Mouse (Mus musculus) E14TG2a.4 (cell line): ENCODE measurements around the gene Nfe2l1.

Source experiments
- CTCF ChIP-seq: conservative IDR thresholded peaks from 2 replicates; pipeline ENCODE4 v1.5.1; 2014; ENCODE audit warnings: low read length
- POU5F1 ChIP-seq: IDR thresholded peaks from 2 replicates; pipeline ENCODE4 v1.6.1; 2014; ENCODE audit warnings: low read length, borderline replicate concordance

DNA sequence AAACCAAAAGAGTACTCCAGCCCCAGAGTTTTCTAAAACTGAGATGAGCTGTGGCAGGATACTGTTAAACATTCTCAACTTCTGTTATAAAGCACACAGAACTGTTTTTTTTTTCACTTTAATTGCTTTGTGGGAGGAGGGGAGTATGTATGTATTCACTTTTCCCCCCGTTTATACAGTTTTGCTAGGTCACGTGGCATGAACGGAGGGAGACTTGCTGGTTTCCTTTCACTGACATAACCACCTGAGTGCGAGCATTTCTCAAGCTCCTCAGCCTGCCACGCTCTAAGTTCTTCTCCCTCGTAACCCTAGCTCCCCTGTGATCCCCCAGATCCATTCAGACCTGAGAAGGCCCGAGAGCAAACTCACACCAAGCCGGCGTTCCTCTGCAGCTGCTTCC, 57.4 kb downstream of the Nfe2l1 start:
- TF ChIP-seq CTCF (no peak), POU5F1 (no peak)
